Mouse (Mus musculus) lung, postnatal 0 days (tissue): ENCODE measurements at regions not wholly inside any gene's neighbourhood (a gene's known extent, or its start where the extent isn't known, plus 50 kb on each side); places are given as distances from the start of the nearest gene placed in this dataset.

Experiments used
- CTCF ChIP-seq: IDR thresholded peaks from 2 replicates; pipeline ENCODE4 v1.5.1; 2016; ENCODE audit warnings: antibody characterized with exemption, mild to moderate bottlenecking
- EP300 ChIP-seq: IDR thresholded peaks from 2 replicates; pipeline ENCODE4 v1.6.1; 2016; ENCODE audit warnings: antibody characterized with exemption, mild to moderate bottlenecking, control low read depth

DNA sequence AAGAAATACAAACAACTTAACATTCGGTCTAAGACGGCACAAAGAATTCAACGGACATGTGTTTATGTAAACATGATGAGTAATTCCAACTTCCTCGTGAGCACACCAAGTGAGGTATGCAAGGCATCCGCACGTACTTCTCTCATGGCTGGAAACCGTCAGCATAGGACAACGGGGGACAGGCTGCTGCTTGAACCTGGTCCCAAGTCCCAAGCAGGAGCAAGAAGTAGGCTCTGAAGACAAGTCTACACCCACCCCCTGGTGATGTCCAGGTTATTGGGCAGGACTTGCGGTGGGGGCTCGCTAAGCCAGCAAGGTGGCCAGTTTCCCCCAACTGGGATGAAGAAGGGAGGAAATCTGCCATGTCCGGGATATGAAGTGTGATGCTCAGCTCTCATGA is 71.5 kb upstream of the Irs2 start:
- TF ChIP-seq CTCF (no peak), EP300 (peak; percentile 29; the same call in 1 of the 2 replicates)
